Comparison of ENCODE assay signal across 8 mouse cellular contexts in the genomic region with DNA sequence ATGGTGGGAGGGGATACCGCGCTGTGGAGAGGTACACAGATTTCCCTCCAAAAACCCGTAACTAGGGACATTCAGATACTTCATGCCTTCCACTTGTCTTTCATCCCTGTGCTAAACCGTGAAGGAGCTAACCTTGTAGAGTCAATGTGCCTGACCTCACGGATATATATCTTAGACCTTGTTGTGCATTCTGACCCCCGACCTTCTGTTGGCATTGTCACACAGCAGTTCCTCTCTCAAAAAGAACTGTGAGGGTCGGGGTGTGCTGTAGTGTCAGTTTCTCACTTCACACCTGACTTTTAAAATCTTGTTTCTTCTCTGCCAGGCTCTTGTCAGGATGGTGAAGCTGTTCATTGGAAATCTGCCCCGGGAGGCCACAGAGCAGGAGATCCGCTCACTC. TPM values are rescaled to one million over a fixed set of nuclear protein-coding genes. Genes with fewer than 3 reads are reported as not detected.
DNase-seq lines count a peak whose midpoint lies in the region; ATAC-seq and TF ChIP-seq lines count a peak whose summit lies in the region.

No protein-coding gene starts in this region.

- peak overlapping the region; percentile 98 for H3K27ac ChIP-seq in heart, embryonic 10.5 days
- peak overlapping the region; percentile 99 for H3K27ac ChIP-seq in forebrain, embryonic 16.5 days (ENCODE audit: low read length)
- H3K27ac ChIP-seq in lung, postnatal 0 days (ENCODE audit: low read length), result peak overlapping the region; percentile 71

- H3K4me2 ChIP-seq in forebrain, embryonic 16.5 days (ENCODE audit: low read length), result peak overlapping the region; percentile 74
- H3K4me2 ChIP-seq in lung, postnatal 0 days (replicated peaks; ENCODE audit: low read depth, low read length), result peak overlapping the region; percentile 65

- no peak for TF ChIP-seq EP300 in lung, postnatal 0 days (IDR thresholded peaks at IDR 0.05)

- H3K4me3 ChIP-seq in heart, embryonic 10.5 days, result peak overlapping the region; percentile 90
- H3K4me3 ChIP-seq in E14TG2a.4 (replicated peaks; ENCODE audit: low read length), result peak overlapping the region; percentile 83
- peak overlapping the region; percentile 91 for H3K4me3 ChIP-seq in forebrain, embryonic 16.5 days (replicated peaks; ENCODE audit: low read length)
- H3K4me3 ChIP-seq in lung, postnatal 0 days (ENCODE audit: low read depth, low read length), result peak overlapping the region; percentile 71

- no peaks in the 10 kb centered on the region for H3K27me3 ChIP-seq in heart, embryonic 10.5 days (ENCODE audit: insufficient read depth, poor library complexity, severe bottlenecking)
- no peaks in the 10 kb centered on the region for H3K27me3 ChIP-seq in E14TG2a.4 (ENCODE audit: insufficient read depth, low read length)
- no peaks in the 10 kb centered on the region for H3K27me3 ChIP-seq in forebrain, embryonic 16.5 days (replicated peaks; ENCODE audit: control insufficient read depth, insufficient read depth, low read length)
- H3K27me3 ChIP-seq in lung, postnatal 0 days (replicated peaks; ENCODE audit: insufficient read depth, low read length), result no peaks in the 10 kb centered on the region

- no peak for ATAC-seq in forebrain, embryonic 16.5 days
- ATAC-seq in lung, postnatal 0 days, result no peak

- WGBS in heart, embryonic 10.5 days, result 11% methylated on average over 9 of the region's 9 CpGs
- 5% methylated on average over 9 of the region's 9 CpGs for WGBS in forebrain, embryonic 16.5 days
- 2% methylated on average over 9 of the region's 9 CpGs for WGBS in lung, postnatal 0 days

- no peaks in the 10 kb centered on the region for H3K9me3 ChIP-seq in heart, embryonic 10.5 days
- no peaks in the 10 kb centered on the region for H3K9me3 ChIP-seq in E14TG2a.4 (ENCODE audit: low read length)
- H3K9me3 ChIP-seq in forebrain, embryonic 16.5 days (ENCODE audit: control insufficient read depth, low read length), result no peaks in the 10 kb centered on the region
- H3K9me3 ChIP-seq in lung, postnatal 0 days (ENCODE audit: low read length), result no peaks in the 10 kb centered on the region

- H3K4me1 ChIP-seq in heart, embryonic 10.5 days, result peaks cover 8% of the 10 kb centered on the region
- peaks cover 54% of the 10 kb centered on the region for H3K4me1 ChIP-seq in E14TG2a.4 (replicated peaks; ENCODE audit: low read depth, low read length)
- H3K4me1 ChIP-seq in forebrain, embryonic 16.5 days (replicated peaks; ENCODE audit: control insufficient read depth, insufficient read depth, low read length), result peaks cover 34% of the 10 kb centered on the region
- H3K4me1 ChIP-seq in lung, postnatal 0 days (ENCODE audit: insufficient read depth, low read depth, low read length), result peaks cover 6% of the 10 kb centered on the region; the same call in 1 of the 2 replicates

- intact Hi-C loops in heart, postnatal 25 days (cut with DNase I), result loop anchor here (2.0 to 5.0 kb wide), 3 partner anchors 30 to 205 kb away; partner anchors contain the start of genes Bbs1 and Mrpl11
- intact Hi-C loops in left cerebral cortex, postnatal 4 days (cut with DNase I), result loop anchor here (5.0 kb wide), 1 partner anchor 150 kb away; the partner anchor contains the start of gene Bbs1

- peak overlapping the region; percentile 97 for H3K9ac ChIP-seq in forebrain, embryonic 16.5 days (replicated peaks; ENCODE audit: low read depth, low read length)
- H3K9ac ChIP-seq in lung, postnatal 0 days (replicated peaks; ENCODE audit: low read depth), result peak overlapping the region; percentile 58; the same call in 1 of the 2 replicates

- DNase-seq in heart, embryonic 10.5 days (ENCODE audit: low spot score), result no peak
- DNase-seq in heart, postnatal 25 days (ENCODE audit: low spot score), result no peak
- DNase-seq in lung, postnatal 0 days (ENCODE audit: low spot score), result no peak
- DNase-seq in adrenal gland, postnatal 10 days, result no peak
- DNase-seq in left cerebral cortex, postnatal 4 days, result no peak
- no peak for DNase-seq in adrenal gland, adult (ENCODE audit: inconsistent age in 2 of 2, low spot score in 1 of 2)

- no peak for TF ChIP-seq CTCF in E14TG2a.4 (conservative IDR thresholded peaks at IDR 0.05; ENCODE audit: low read length)
- no peak for TF ChIP-seq CTCF in lung, postnatal 0 days (IDR thresholded peaks at IDR 0.05)

- peaks cover 15% of the 10 kb centered on the region for H3K36me3 ChIP-seq in heart, embryonic 10.5 days
- H3K36me3 ChIP-seq in E14TG2a.4 (ENCODE audit: insufficient read depth, low read length), result peaks cover 51% of the 10 kb centered on the region
- peaks cover 15% of the 10 kb centered on the region for H3K36me3 ChIP-seq in forebrain, embryonic 16.5 days (ENCODE audit: control insufficient read depth, insufficient read depth)
- no peaks in the 10 kb centered on the region for H3K36me3 ChIP-seq in lung, postnatal 0 days (ENCODE audit: insufficient read depth, low read length)

RNA-seq across cellular contexts. Expression of gene Rbm4b, which starts 0.6 kb away (rescaled TPM):
- polyA plus RNA-seq in heart, embryonic 10.5 days (2016; fragmentation: Nextera tagmentation; extraction: Ambion mirVana), result 44.8 and 59.1 TPM in 2 replicates
- total RNA-seq in heart, postnatal 25 days (2021), result 1 to 10 TPM; 6.7 to 7.4 TPM
- polyA plus RNA-seq in forebrain, embryonic 16.5 days (2015; fragmentation: Nextera tagmentation; extraction: Ambion mirVana), result 189 and 196 TPM in 2 replicates
- polyA plus RNA-seq in lung, postnatal 0 days (2015; fragmentation: Nextera tagmentation; extraction: Ambion mirVana), result 23.4 and 26.8 TPM in 2 replicates
- 10 to 100 TPM; 11.2 to 13.1 TPM for total RNA-seq in adrenal gland, postnatal 10 days (2021)
- total RNA-seq in left cerebral cortex, postnatal 4 days (2021), result 10 to 100 TPM; 32.5 to 35.2 TPM

RNA-seq across cellular contexts. Expression of gene Rbm4, which starts 36.8 kb away (rescaled TPM):
- polyA plus RNA-seq in heart, embryonic 10.5 days (2016; fragmentation: Nextera tagmentation; extraction: Ambion mirVana), result 59.6 and 68.1 TPM in 2 replicates
- total RNA-seq in heart, postnatal 25 days (2021), result 10 to 100 TPM; 45.7 to 48.0 TPM
- 98.5 and 110 TPM in 2 replicates for polyA plus RNA-seq in forebrain, embryonic 16.5 days (2015; fragmentation: Nextera tagmentation; extraction: Ambion mirVana)
- polyA plus RNA-seq in lung, postnatal 0 days (2015; fragmentation: Nextera tagmentation; extraction: Ambion mirVana), result 28.6 and 29.4 TPM in 2 replicates
- 10 to 100 TPM; 50.6 to 60.8 TPM for total RNA-seq in adrenal gland, postnatal 10 days (2021)
- 10 to 100 TPM; 76.1 to 80.4 TPM for total RNA-seq in left cerebral cortex, postnatal 4 days (2021)

RNA-seq across cellular contexts. Expression of gene Sptbn2, which starts 46.0 kb away (rescaled TPM):
- 0.57 and 1.6 TPM in 2 replicates for polyA plus RNA-seq in heart, embryonic 10.5 days (2016; fragmentation: Nextera tagmentation; extraction: Ambion mirVana)
- under 1 TPM; 0.31 to 0.60 TPM for total RNA-seq in heart, postnatal 25 days (2021)
- polyA plus RNA-seq in forebrain, embryonic 16.5 days (2015; fragmentation: Nextera tagmentation; extraction: Ambion mirVana), result 37.1 and 40.3 TPM in 2 replicates
- polyA plus RNA-seq in lung, postnatal 0 days (2015; fragmentation: Nextera tagmentation; extraction: Ambion mirVana), result 0.50 and 0.51 TPM in 2 replicates
- 1 to 10 TPM; 4.7 to 7.3 TPM for total RNA-seq in adrenal gland, postnatal 10 days (2021)
- 100 to 1,000 TPM; 319 to 320 TPM for total RNA-seq in left cerebral cortex, postnatal 4 days (2021)

RNA-seq across cellular contexts. Expression of gene Gm21992, which starts 54.5 kb away (rescaled TPM):
- 21.5 and 23.0 TPM in 2 replicates for polyA plus RNA-seq in heart, embryonic 10.5 days (2016; fragmentation: Nextera tagmentation; extraction: Ambion mirVana)
- total RNA-seq in heart, postnatal 25 days (2021), result 10 to 100 TPM; 12.7 to 17.2 TPM
- 29.8 and 32.7 TPM in 2 replicates for polyA plus RNA-seq in forebrain, embryonic 16.5 days (2015; fragmentation: Nextera tagmentation; extraction: Ambion mirVana)
- 13.9 and 19.7 TPM in 2 replicates for polyA plus RNA-seq in lung, postnatal 0 days (2015; fragmentation: Nextera tagmentation; extraction: Ambion mirVana)
- total RNA-seq in adrenal gland, postnatal 10 days (2021), result 10 to 100 TPM; 18.7 to 19.9 TPM
- 10 to 100 TPM; 18.2 to 37.9 TPM for total RNA-seq in left cerebral cortex, postnatal 4 days (2021)

RNA-seq across cellular contexts. Expression of gene Rbm14, which starts 54.5 kb away (rescaled TPM):
- polyA plus RNA-seq in heart, embryonic 10.5 days (2016; fragmentation: Nextera tagmentation; extraction: Ambion mirVana), result 78.0 and 92.7 TPM in 2 replicates
- 10 to 100 TPM; 15.3 to 25.9 TPM for total RNA-seq in heart, postnatal 25 days (2021)
- 86.0 and 91.1 TPM in 2 replicates for polyA plus RNA-seq in forebrain, embryonic 16.5 days (2015; fragmentation: Nextera tagmentation; extraction: Ambion mirVana)
- polyA plus RNA-seq in lung, postnatal 0 days (2015; fragmentation: Nextera tagmentation; extraction: Ambion mirVana), result 24.3 and 25.1 TPM in 2 replicates
- total RNA-seq in adrenal gland, postnatal 10 days (2021), result 10 to 100 TPM; 47.0 to 50.2 TPM
- 10 to 100 TPM; 65.9 to 73.9 TPM for total RNA-seq in left cerebral cortex, postnatal 4 days (2021)

Comparison
In these comparisons a context has a peak if more than half of its experiments do, and no peak if none do; other contexts are left out.
1. RNA of gene Sptbn2, which starts 46.0 kb away (total RNA-seq): 319 to 320 TPM in left cerebral cortex, postnatal 4 days; 4.7 to 7.3 TPM in adrenal gland, postnatal 10 days and 0.31 to 0.60 TPM in heart, postnatal 25 days; every median in the first group is over 10 times any median in the second.
2. Peak in every context shown above with its lines, with median percentiles within 50 percentile points of each other: H3K27ac ChIP-seq and H3K4me3 ChIP-seq.